29 mouse cellular contexts compared by ENCODE assay signal in the genomic region with DNA sequence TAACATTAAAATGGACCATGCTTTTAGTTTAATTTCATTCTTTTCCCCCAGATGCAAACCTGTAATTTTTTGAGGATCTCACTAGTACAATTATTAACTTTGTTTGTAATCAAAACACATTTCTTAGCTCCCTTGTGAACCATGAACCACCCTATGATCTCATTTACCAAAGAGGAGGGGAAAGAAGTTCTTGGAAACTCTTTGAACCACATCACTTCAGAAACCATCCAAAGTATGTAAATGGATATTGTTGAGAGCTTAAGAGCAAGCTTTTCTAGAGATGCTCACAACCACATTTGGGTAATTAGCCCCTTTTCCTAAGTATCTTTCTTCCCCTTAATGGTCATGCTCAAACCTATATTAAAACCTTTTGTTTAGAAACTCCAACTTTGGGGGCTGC. TPM values are rescaled to one million over a fixed set of nuclear protein-coding genes. Genes with fewer than 3 reads are reported as not detected.
"Had no signal": no experiment of that assay in that cellular context is flagged by ENCODE, and none has a peak within 500 bp of the region (broad histone marks: within the 10 kb centered on the region; RNA-seq: fewer than 3 reads in every experiment).

No protein-coding gene starts in this region.

- H3K4me1 ChIP-seq: embryonic facial prominence, embryonic 12.5 days; embryonic facial prominence, embryonic 13.5 days; embryonic facial prominence, embryonic 15.5 days; forebrain, embryonic 12.5 days; forebrain, embryonic 13.5 days; forebrain, embryonic 15.5 days had no signal

- H3K9ac ChIP-seq: embryonic facial prominence, embryonic 12.5 days; embryonic facial prominence, embryonic 13.5 days; embryonic facial prominence, embryonic 15.5 days; forebrain, embryonic 12.5 days; forebrain, embryonic 13.5 days; forebrain, embryonic 15.5 days; forebrain, postnatal 0 days had no signal

- H3K36me3 ChIP-seq: embryonic facial prominence, embryonic 10.5 days; embryonic facial prominence, embryonic 12.5 days; embryonic facial prominence, embryonic 13.5 days; embryonic facial prominence, embryonic 15.5 days; forebrain, embryonic 10.5 days; forebrain, embryonic 12.5 days; forebrain, embryonic 15.5 days had no signal

- H3K27me3 ChIP-seq: embryonic facial prominence, embryonic 12.5 days; embryonic facial prominence, embryonic 13.5 days; embryonic facial prominence, embryonic 15.5 days; forebrain, embryonic 12.5 days; forebrain, embryonic 13.5 days; forebrain, embryonic 15.5 days had no signal

- H3K9me3 ChIP-seq: embryonic facial prominence, embryonic 10.5 days; embryonic facial prominence, embryonic 12.5 days; embryonic facial prominence, embryonic 13.5 days; embryonic facial prominence, embryonic 15.5 days; forebrain, embryonic 10.5 days; forebrain, embryonic 12.5 days; forebrain, embryonic 13.5 days; forebrain, embryonic 15.5 days had no signal

- ATAC-seq: forebrain, embryonic 13.5 days; forebrain, embryonic 14.5 days; forebrain, embryonic 15.5 days; forebrain, embryonic 16.5 days; forebrain, postnatal 0 days had no signal

- H3K4me3 ChIP-seq: embryonic facial prominence, embryonic 10.5 days; embryonic facial prominence, embryonic 12.5 days; embryonic facial prominence, embryonic 13.5 days; embryonic facial prominence, embryonic 15.5 days; erythroblast, embryonic 14.5 days; forebrain, embryonic 10.5 days; forebrain, embryonic 12.5 days; forebrain, embryonic 13.5 days; forebrain, embryonic 15.5 days; gastrocnemius, adult 2 months; heart, adult 2 months had no signal

- H3K4me2 ChIP-seq: embryonic facial prominence, embryonic 12.5 days; embryonic facial prominence, embryonic 13.5 days; embryonic facial prominence, embryonic 15.5 days; forebrain, embryonic 12.5 days; forebrain, embryonic 13.5 days; forebrain, embryonic 15.5 days had no signal

- DNase-seq: cerebellum, adult 8-10 months; cerebellum, adult 9-10 months; cerebellum, adult 9-11 months; cerebellum, postnatal 10 days; cerebellum, postnatal 14 days; cerebellum, postnatal 25 days; cerebellum, postnatal 36 days; embryo, embryonic 11 days; forebrain, postnatal 0 days; gastrocnemius, adult 2 months; gastrocnemius, postnatal 10 days; gastrocnemius, postnatal 14 days; gastrocnemius, postnatal 25 days; gastrocnemius, postnatal 36 days; heart, adult 11 months; heart, adult 18-20 months; heart, adult 2 months had no signal

- H3K27ac ChIP-seq: embryonic facial prominence, embryonic 10.5 days; embryonic facial prominence, embryonic 12.5 days; embryonic facial prominence, embryonic 13.5 days; embryonic facial prominence, embryonic 15.5 days; forebrain, embryonic 10.5 days; forebrain, embryonic 12.5 days; forebrain, embryonic 13.5 days; forebrain, embryonic 15.5 days; gastrocnemius, adult 2 months; heart, adult 2 months had no signal

RNA-seq across cellular contexts. Expression of a gene that starts 37.1 kb away (rescaled TPM):
- total RNA-seq: granulocyte monocyte progenitor cell, adult 5-6 weeks had no signal
